Mouse (Mus musculus): ENCODE results near the gene Cavin4. TPM values are rescaled to one million over a fixed set of nuclear protein-coding genes. Genes with fewer than 3 reads are reported as not detected.

The Cavin4 gene
- polyA plus RNA-seq, 1 experiment from 2014 or later = 1.5 TPM

GRCm38 (mm10) chr4:48656530-48656929, 6.8 kb upstream of the Cavin4 start:
- peaks cover 21% of the 10 kb centered on the region for H3K36me3 ChIP-seq (ENCODE audit: control insufficient read depth, insufficient read depth, low read length)
- H3K27me3 ChIP-seq (ENCODE audit: control insufficient read depth, insufficient read depth, low read length) = no peaks in the 10 kb centered on the region
- no peak overlapping the region for H3K4me3 ChIP-seq (ENCODE audit: low read depth, low read length)
- no peaks in the 10 kb centered on the region for H3K4me1 ChIP-seq (ENCODE audit: control insufficient read depth, insufficient read depth, low read length)
- H3K9ac ChIP-seq (ENCODE audit: low read length) = no peak overlapping the region
- H3K27ac ChIP-seq (ENCODE audit: low read depth, low read length) = no peak overlapping the region
- DNase-seq (ENCODE audit: low spot score) = no peak
- H3K9me3 ChIP-seq (ENCODE audit: control insufficient read depth, low read length) = no peaks in the 10 kb centered on the region
- no peak overlapping the region for H3K4me2 ChIP-seq (ENCODE audit: low read depth)
- ATAC-seq (ENCODE audit: insufficient read depth, low FRiP score, low TSS enrichment) = no peak
- 97% methylated on average over 8 of the region's 8 CpGs for WGBS

GRCm38 (mm10) chr4:48660144-48660543, 3.2 kb upstream of the Cavin4 start:
- Histone ChIP-seq H3K36me3 (ENCODE audit: control insufficient read depth, insufficient read depth, low read length) (peaks cover 30% of the 10 kb centered on the region), H3K4me1 (ENCODE audit: control insufficient read depth, insufficient read depth, low read length) (no peaks in the 10 kb centered on the region), H3K9ac (ENCODE audit: low read length) (no peak overlapping the region), H3K4me2 (ENCODE audit: low read depth) (no peak overlapping the region), H3K27me3 (ENCODE audit: control insufficient read depth, insufficient read depth, low read length) (no peaks in the 10 kb centered on the region), H3K4me3 (ENCODE audit: low read depth, low read length) (no peak overlapping the region), H3K9me3 (ENCODE audit: control insufficient read depth, low read length) (no peaks in the 10 kb centered on the region), H3K27ac (ENCODE audit: low read depth, low read length) (no peak overlapping the region)
- ATAC-seq (ENCODE audit: insufficient read depth, low FRiP score, low TSS enrichment) (no peak), DNase-seq (ENCODE audit: low spot score) (no peak)
- WGBS = 92% methylated on average over 4 of the region's 4 CpGs

GRCm38 (mm10) chr4:48660619-48661575, 2.4 kb upstream of the Cavin4 start:
- Histone ChIP-seq H3K9me3 (ENCODE audit: control insufficient read depth, low read length) (no peaks in the 10 kb centered on the region), H3K27ac (ENCODE audit: low read depth, low read length) (no peak overlapping the region), H3K9ac (ENCODE audit: low read length) (no peak overlapping the region), H3K27me3 (ENCODE audit: control insufficient read depth, insufficient read depth, low read length) (no peaks in the 10 kb centered on the region), H3K4me2 (ENCODE audit: low read depth) (no peak overlapping the region), H3K4me1 (ENCODE audit: control insufficient read depth, insufficient read depth, low read length) (no peaks in the 10 kb centered on the region), H3K4me3 (ENCODE audit: low read depth, low read length) (no peak overlapping the region), H3K36me3 (ENCODE audit: control insufficient read depth, insufficient read depth, low read length) (peaks cover 30% of the 10 kb centered on the region)
- ATAC-seq (ENCODE audit: insufficient read depth, low FRiP score, low TSS enrichment) (no peak), DNase-seq (ENCODE audit: low spot score) (no peak)
- 92% methylated on average over 7 of the region's 7 CpGs for WGBS

- no peak for DNase-seq (ENCODE audit: low spot score)
- no peaks in the 10 kb centered on the region for H3K4me1 ChIP-seq (ENCODE audit: control insufficient read depth, insufficient read depth, low read length)
- no peak overlapping the region for H3K9ac ChIP-seq (ENCODE audit: low read length)
- H3K36me3 ChIP-seq (ENCODE audit: control insufficient read depth, insufficient read depth, low read length) = peaks cover 21% of the 10 kb centered on the region
- 95% methylated on average over 6 of the region's 6 CpGs for WGBS
- H3K27ac ChIP-seq (ENCODE audit: low read depth, low read length) = no peak overlapping the region
- H3K4me3 ChIP-seq (ENCODE audit: low read depth, low read length) = no peak overlapping the region
- no peak for ATAC-seq (ENCODE audit: insufficient read depth, low FRiP score, low TSS enrichment)
- H3K4me2 ChIP-seq (ENCODE audit: low read depth) = no peak overlapping the region
- no peaks in the 10 kb centered on the region for H3K9me3 ChIP-seq (ENCODE audit: control insufficient read depth, low read length)
- H3K27me3 ChIP-seq (ENCODE audit: control insufficient read depth, insufficient read depth, low read length) = no peaks in the 10 kb centered on the region
Observed at GRCm38 (mm10) chr4:48664021-48664420, 707 bp downstream of the Cavin4 start.

- no peak for DNase-seq (ENCODE audit: low spot score)
- Histone ChIP-seq H3K9ac (ENCODE audit: low read length) (no peak overlapping the region), H3K9me3 (ENCODE audit: control insufficient read depth, low read length) (no peaks in the 10 kb centered on the region), H3K4me1 (ENCODE audit: control insufficient read depth, insufficient read depth, low read length) (no peaks in the 10 kb centered on the region), H3K36me3 (ENCODE audit: control insufficient read depth, insufficient read depth, low read length) (peaks cover 10% of the 10 kb centered on the region), H3K4me3 (ENCODE audit: low read depth, low read length) (no peak overlapping the region), H3K27me3 (ENCODE audit: control insufficient read depth, insufficient read depth, low read length) (no peaks in the 10 kb centered on the region), H3K4me2 (ENCODE audit: low read depth) (no peak overlapping the region), H3K27ac (ENCODE audit: low read depth, low read length) (no peak overlapping the region)
- ATAC-seq (ENCODE audit: insufficient read depth, low FRiP score, low TSS enrichment) = no peak
- 90% methylated on average over 6 of the region's 6 CpGs for WGBS
Observed at GRCm38 (mm10) chr4:48667279-48667678, 4.0 kb downstream of the Cavin4 start.

- Histone ChIP-seq H3K27ac (ENCODE audit: low read depth, low read length) (no peak overlapping the region), H3K9ac (ENCODE audit: low read length) (no peak overlapping the region), H3K4me2 (ENCODE audit: low read depth) (no peak overlapping the region), H3K9me3 (ENCODE audit: control insufficient read depth, low read length) (no peaks in the 10 kb centered on the region), H3K4me1 (ENCODE audit: control insufficient read depth, insufficient read depth, low read length) (no peaks in the 10 kb centered on the region), H3K4me3 (ENCODE audit: low read depth, low read length) (no peak overlapping the region), H3K27me3 (ENCODE audit: control insufficient read depth, insufficient read depth, low read length) (no peaks in the 10 kb centered on the region), H3K36me3 (ENCODE audit: control insufficient read depth, insufficient read depth, low read length) (peaks cover 11% of the 10 kb centered on the region)
- DNase-seq (ENCODE audit: low spot score) = no peak
- WGBS = 92% methylated on average over 5 of the region's 5 CpGs
- no peak for ATAC-seq (ENCODE audit: insufficient read depth, low FRiP score, low TSS enrichment)
Observed at GRCm38 (mm10) chr4:48672915-48673314, 9.6 kb downstream of the Cavin4 start.

- Histone ChIP-seq H3K4me1 (ENCODE audit: control insufficient read depth, insufficient read depth, low read length) (no peaks in the 10 kb centered on the region), H3K9me3 (ENCODE audit: control insufficient read depth, low read length) (no peaks in the 10 kb centered on the region), H3K27me3 (ENCODE audit: control insufficient read depth, insufficient read depth, low read length) (no peaks in the 10 kb centered on the region), H3K4me3 (ENCODE audit: low read depth, low read length) (no peak overlapping the region), H3K27ac (ENCODE audit: low read depth, low read length) (no peak overlapping the region), H3K4me2 (ENCODE audit: low read depth) (no peak overlapping the region), H3K9ac (ENCODE audit: low read length) (no peak overlapping the region), H3K36me3 (ENCODE audit: control insufficient read depth, insufficient read depth, low read length) (peaks cover 11% of the 10 kb centered on the region)
- ATAC-seq (ENCODE audit: insufficient read depth, low FRiP score, low TSS enrichment) (no peak), DNase-seq (ENCODE audit: low spot score) (no peak)
- 91% methylated on average over 7 of the region's 7 CpGs for WGBS
Observed at GRCm38 (mm10) chr4:48674412-48674811, 11.1 kb downstream of the Cavin4 start.

GRCm38 (mm10) chr4:48676570-48677185, 13.4 kb downstream of the Cavin4 start:
- Histone ChIP-seq H3K9me3 (ENCODE audit: control insufficient read depth, low read length) (no peaks in the 10 kb centered on the region), H3K27me3 (ENCODE audit: control insufficient read depth, insufficient read depth, low read length) (no peaks in the 10 kb centered on the region), H3K4me3 (ENCODE audit: low read depth, low read length) (no peak overlapping the region), H3K9ac (ENCODE audit: low read length) (no peak overlapping the region), H3K36me3 (ENCODE audit: control insufficient read depth, insufficient read depth, low read length) (peaks cover 11% of the 10 kb centered on the region), H3K4me1 (ENCODE audit: control insufficient read depth, insufficient read depth, low read length) (no peaks in the 10 kb centered on the region), H3K4me2 (ENCODE audit: low read depth) (no peak overlapping the region), H3K27ac (ENCODE audit: low read depth, low read length) (no peak overlapping the region)
- WGBS = 93% methylated on average over 13 of the region's 13 CpGs
- ATAC-seq (ENCODE audit: insufficient read depth, low FRiP score, low TSS enrichment) (no peak), DNase-seq (ENCODE audit: low spot score) (no peak)

- DNase-seq (ENCODE audit: low spot score) (no peak), ATAC-seq (ENCODE audit: insufficient read depth, low FRiP score, low TSS enrichment) (no peak)
- 93% methylated on average over 8 of the region's 8 CpGs for WGBS
- no peak overlapping the region for H3K4me3 ChIP-seq (ENCODE audit: low read depth, low read length)
- H3K4me2 ChIP-seq (ENCODE audit: low read depth) = no peak overlapping the region
- H3K36me3 ChIP-seq (ENCODE audit: control insufficient read depth, insufficient read depth, low read length) = peaks cover 9% of the 10 kb centered on the region
- no peaks in the 10 kb centered on the region for H3K9me3 ChIP-seq (ENCODE audit: control insufficient read depth, low read length)
- no peaks in the 10 kb centered on the region for H3K4me1 ChIP-seq (ENCODE audit: control insufficient read depth, insufficient read depth, low read length)
- no peaks in the 10 kb centered on the region for H3K27me3 ChIP-seq (ENCODE audit: control insufficient read depth, insufficient read depth, low read length)
- H3K27ac ChIP-seq (ENCODE audit: low read depth, low read length) = no peak overlapping the region
- H3K9ac ChIP-seq (ENCODE audit: low read length) = no peak overlapping the region
Observed at GRCm38 (mm10) chr4:48677276-48677675, 14.0 kb downstream of the Cavin4 start.

Data from neural tube, embryonic 11.5 days (tissue).